Mouse (Mus musculus): ENCODE measurements around the gene Nccrp1. TPM values are rescaled to one million over a fixed set of nuclear protein-coding genes. Genes with fewer than 3 reads are reported as not detected.
"Not testable (repeated sequence)": the region's sequence is repeated elsewhere in the genome, so short reads cannot be mapped to it uniquely, and the experiment has no call there.

Nccrp1 gene
- polyA plus RNA-seq, 1 experiment from 2014 or later, result not detected

DNA sequence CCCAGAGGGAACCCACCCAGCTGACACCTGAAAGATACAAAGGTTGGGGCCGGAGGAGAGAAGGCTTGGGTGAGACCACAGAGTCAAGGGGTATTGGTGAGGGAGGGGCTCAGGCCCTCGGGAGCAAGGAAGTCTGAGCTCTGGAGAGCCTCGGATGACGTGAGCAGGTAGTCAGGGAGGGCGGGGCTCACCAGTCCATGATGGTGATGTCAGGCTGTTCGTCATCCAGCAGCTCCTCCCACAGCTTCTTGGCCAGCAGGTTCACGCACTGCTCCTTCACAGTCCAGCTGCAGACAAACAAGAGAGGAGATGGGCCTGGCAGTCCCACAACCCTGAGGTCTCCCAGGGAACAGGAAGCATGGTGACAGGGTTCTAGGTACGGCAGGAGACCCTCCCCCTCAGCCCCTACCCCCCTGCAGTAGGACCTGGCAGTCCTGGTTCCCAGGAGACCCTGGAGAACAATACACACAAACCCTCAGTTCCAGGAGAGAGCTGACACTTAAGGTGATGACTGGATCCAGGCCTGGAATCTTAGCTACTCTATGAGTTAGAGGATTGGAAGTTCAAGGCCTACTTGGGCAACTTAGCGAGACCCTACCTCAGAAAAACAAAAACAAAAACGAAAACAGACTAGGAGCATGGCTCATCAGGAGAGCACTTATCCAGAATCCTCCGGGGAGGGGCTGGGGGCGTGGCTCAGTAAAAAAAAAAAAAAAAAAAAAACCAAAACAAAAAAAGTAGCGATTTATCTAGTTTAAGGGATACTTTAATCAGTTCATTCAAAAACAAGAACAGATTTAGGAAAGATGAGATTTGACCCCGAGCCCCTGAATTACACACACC lies 1.8 kb downstream of the Nccrp1 start:
- no peak overlapping the region for H3K9ac ChIP-seq (ENCODE audit: low read depth, low read length)
- no peak overlapping the region for H3K4me2 ChIP-seq (ENCODE audit: low read length)
- ATAC-seq, result no peak
- no peak overlapping the region for H3K27ac ChIP-seq (ENCODE audit: low read depth, low read length)
- 27% methylated on average over 14 of the region's 14 CpGs for WGBS
- no peaks in the 10 kb centered on the region for H3K36me3 ChIP-seq (ENCODE audit: control insufficient read depth, insufficient read depth, low read length)
- peaks cover 20% of the 10 kb centered on the region for H3K27me3 ChIP-seq (replicated peaks; ENCODE audit: control insufficient read depth, insufficient read depth, low read length)
- no peak overlapping the region for H3K4me3 ChIP-seq (ENCODE audit: low read length)
- peaks cover 15% of the 10 kb centered on the region for H3K4me1 ChIP-seq (ENCODE audit: control insufficient read depth, insufficient read depth, low read depth, low read length)
- no peaks in the 10 kb centered on the region for H3K9me3 ChIP-seq (ENCODE audit: control insufficient read depth, low read length)

DNA sequence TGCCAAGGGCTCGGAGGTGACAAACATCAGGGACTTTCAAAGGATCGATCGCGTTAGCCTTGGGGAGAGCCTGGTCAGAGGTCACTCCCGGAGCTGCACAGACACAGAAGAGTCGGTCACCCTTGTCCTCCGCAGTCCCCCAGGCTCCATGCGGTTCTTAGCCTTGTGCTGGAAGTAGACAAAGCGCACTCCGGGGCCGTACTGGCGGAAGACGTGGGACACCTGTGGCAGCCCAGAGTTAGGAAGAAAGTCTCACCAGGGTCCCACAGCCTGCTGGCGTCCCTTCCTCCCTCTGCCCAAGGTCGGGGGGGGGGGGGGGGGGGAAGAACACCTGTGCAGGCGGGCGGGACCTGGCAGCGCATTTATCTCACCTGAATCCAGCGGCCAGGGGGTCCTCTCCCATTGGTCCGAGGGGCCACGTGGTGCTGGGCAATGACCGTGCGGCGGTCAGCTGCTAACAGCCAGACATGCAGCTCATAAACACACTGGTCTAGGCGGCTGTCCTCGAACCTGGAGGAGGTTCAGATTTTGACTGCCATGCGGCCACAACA lies 2.9 kb downstream of the Nccrp1 start:
- H3K36me3 ChIP-seq (ENCODE audit: control insufficient read depth, insufficient read depth, low read length), result no peaks in the 10 kb centered on the region
- H3K9ac ChIP-seq (ENCODE audit: low read depth, low read length), result no peak overlapping the region; the same call in 1 of the 2 replicates
- WGBS, result 4% methylated on average over 22 of the region's 27 CpGs
- H3K9me3 ChIP-seq (ENCODE audit: control insufficient read depth, low read length), result no peaks in the 10 kb centered on the region
- no peak overlapping the region for H3K27ac ChIP-seq (ENCODE audit: low read depth, low read length)
- no peak for ATAC-seq
- peak overlapping the region; percentile 62 for H3K4me2 ChIP-seq (ENCODE audit: low read length)
- peaks cover 15% of the 10 kb centered on the region for H3K4me1 ChIP-seq (ENCODE audit: control insufficient read depth, insufficient read depth, low read depth, low read length)
- H3K27me3 ChIP-seq (replicated peaks; ENCODE audit: control insufficient read depth, insufficient read depth, low read length), result peaks cover 20% of the 10 kb centered on the region
- peak overlapping the region; percentile 29 for H3K4me3 ChIP-seq (ENCODE audit: low read length)

- Histone ChIP-seq H3K27me3 (replicated peaks; ENCODE audit: control insufficient read depth, insufficient read depth, low read length) (peaks cover 14% of the 10 kb centered on the region), H3K9ac (ENCODE audit: low read depth, low read length) (no peak within 1 kb of the TSS), H3K9me3 (ENCODE audit: control insufficient read depth, low read length) (no peaks in the 10 kb centered on the region), H3K4me1 (ENCODE audit: control insufficient read depth, insufficient read depth, low read depth, low read length) (peaks cover 5% of the 10 kb centered on the region; the same call in 1 of the 2 replicates), H3K4me2 (ENCODE audit: low read length) (no peak within 1 kb of the TSS), H3K4me3 (ENCODE audit: low read length) (no peak within 1 kb of the TSS), H3K27ac (ENCODE audit: low read depth, low read length) (no peak within 1 kb of the TSS), H3K36me3 (ENCODE audit: control insufficient read depth, insufficient read depth, low read length) (no peaks in the 10 kb centered on the region)
- no peak for ATAC-seq
- WGBS, result 79% methylated on average over 4 of the region's 4 CpGs
Observed at GRCm38 (mm10) chr7:28540526-28540925, 6.5 kb downstream of the Nccrp1 start, which contains the start of gene Sycn. Gene Sycn (plus strand): TSS chr7:28540885.

- H3K4me2 ChIP-seq (ENCODE audit: low read length); H3K27ac ChIP-seq (ENCODE audit: low read depth, low read length); H3K9me3 ChIP-seq (ENCODE audit: control insufficient read depth, low read length); H3K36me3 ChIP-seq (ENCODE audit: control insufficient read depth, insufficient read depth, low read length); H3K9ac ChIP-seq (ENCODE audit: low read depth, low read length); ATAC-seq; H3K4me1 ChIP-seq (ENCODE audit: control insufficient read depth, insufficient read depth, low read depth, low read length); H3K27me3 ChIP-seq (replicated peaks; ENCODE audit: control insufficient read depth, insufficient read depth, low read length); H3K4me3 ChIP-seq (ENCODE audit: low read length): not testable (repeated sequence)
- 90% methylated on average over 6 of the region's 6 CpGs for WGBS
Observed at GRCm38 (mm10) chr7:28538886-28539285, 8.2 kb downstream of the Nccrp1 start.

DNA sequence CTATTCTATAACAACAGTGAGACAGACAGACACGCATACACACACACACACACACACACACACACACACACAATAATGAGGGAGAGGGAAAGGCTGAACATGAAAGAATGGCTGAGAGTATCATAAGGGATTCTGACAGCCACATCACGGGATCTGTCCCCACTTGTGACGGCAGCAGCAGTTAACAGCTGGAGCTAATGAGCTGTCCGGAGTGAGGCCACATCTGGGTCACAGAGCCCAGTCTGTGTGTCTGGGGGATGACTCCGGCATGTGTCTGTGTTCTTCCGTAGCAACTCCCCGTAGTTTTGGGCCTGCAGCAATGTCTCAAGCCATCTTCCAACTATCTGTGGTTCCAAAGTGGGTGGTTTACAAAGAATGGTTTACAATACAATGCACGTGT lies 15.0 kb downstream of the Nccrp1 start:
- Histone ChIP-seq H3K27ac (ENCODE audit: low read depth, low read length) (no peak overlapping the region), H3K4me2 (ENCODE audit: low read length) (no peak overlapping the region), H3K9ac (ENCODE audit: low read depth, low read length) (no peak overlapping the region), H3K9me3 (ENCODE audit: control insufficient read depth, low read length) (no peaks in the 10 kb centered on the region), H3K36me3 (ENCODE audit: control insufficient read depth, insufficient read depth, low read length) (no peaks in the 10 kb centered on the region), H3K4me1 (ENCODE audit: control insufficient read depth, insufficient read depth, low read depth, low read length) (no peaks in the 10 kb centered on the region), H3K27me3 (replicated peaks; ENCODE audit: control insufficient read depth, insufficient read depth, low read length) (no peaks in the 10 kb centered on the region), H3K4me3 (ENCODE audit: low read length) (no peak overlapping the region)
- WGBS, result 83% methylated on average over 8 of the region's 8 CpGs
- no peak for ATAC-seq

- Histone ChIP-seq H3K27ac (ENCODE audit: low read depth, low read length) (no peak overlapping the region), H3K4me1 (ENCODE audit: control insufficient read depth, insufficient read depth, low read depth, low read length) (no peaks in the 10 kb centered on the region), H3K4me2 (ENCODE audit: low read length) (no peak overlapping the region), H3K27me3 (replicated peaks; ENCODE audit: control insufficient read depth, insufficient read depth, low read length) (no peaks in the 10 kb centered on the region), H3K36me3 (ENCODE audit: control insufficient read depth, insufficient read depth, low read length) (no peaks in the 10 kb centered on the region), H3K4me3 (ENCODE audit: low read length) (no peak overlapping the region), H3K9ac (ENCODE audit: low read depth, low read length) (no peak overlapping the region), H3K9me3 (ENCODE audit: control insufficient read depth, low read length) (no peaks in the 10 kb centered on the region)
- WGBS, result 8% methylated on average over 19 of the region's 19 CpGs
- ATAC-seq, result no peak
Observed at GRCm38 (mm10) chr7:28527922-28528719, 18.9 kb downstream of the Nccrp1 start.

GRCm38 (mm10) chr7:28522536-28522935 lies 24.5 kb downstream of the Nccrp1 start, which contains the start of gene Ifnl3:
Gene Ifnl3 (plus strand): TSS chr7:28522836.
- not testable (repeated sequence) for H3K27me3 ChIP-seq (replicated peaks; ENCODE audit: control insufficient read depth, insufficient read depth, low read length); H3K36me3 ChIP-seq (ENCODE audit: control insufficient read depth, insufficient read depth, low read length); H3K4me2 ChIP-seq (ENCODE audit: low read length); H3K9ac ChIP-seq (ENCODE audit: low read depth, low read length); ATAC-seq; H3K4me3 ChIP-seq (ENCODE audit: low read length); H3K9me3 ChIP-seq (ENCODE audit: control insufficient read depth, low read length); H3K4me1 ChIP-seq (ENCODE audit: control insufficient read depth, insufficient read depth, low read depth, low read length); H3K27ac ChIP-seq (ENCODE audit: low read depth, low read length)
- WGBS, result 79% methylated on average over 5 of the region's 6 CpGs

DNA sequence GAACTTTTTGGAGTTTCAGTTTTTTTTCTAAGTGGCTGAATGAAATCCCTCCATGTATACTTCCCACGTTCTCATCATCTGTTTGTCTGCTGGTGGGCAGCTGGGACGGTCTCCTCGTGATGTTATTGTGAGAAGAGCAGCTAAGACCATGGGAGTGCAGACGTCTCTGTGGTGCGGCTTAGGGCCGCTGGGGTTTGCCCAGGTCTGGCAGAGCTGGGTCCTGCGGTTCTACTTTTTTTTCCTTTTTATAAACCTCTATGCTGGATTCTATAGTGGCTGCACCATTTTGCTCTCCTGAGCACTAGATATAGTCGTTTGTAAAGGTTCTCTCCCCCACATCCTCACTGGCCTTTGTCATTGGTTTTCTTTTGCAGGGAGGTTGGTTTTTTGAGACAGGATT lies 35.6 kb downstream of the Nccrp1 start:
- H3K9me3 ChIP-seq (ENCODE audit: control insufficient read depth, low read length), result no peaks in the 10 kb centered on the region
- H3K4me2 ChIP-seq (ENCODE audit: low read length), result no peak overlapping the region
- H3K27me3 ChIP-seq (replicated peaks; ENCODE audit: control insufficient read depth, insufficient read depth, low read length), result no peaks in the 10 kb centered on the region
- no peak overlapping the region for H3K27ac ChIP-seq (ENCODE audit: low read depth, low read length)
- H3K4me3 ChIP-seq (ENCODE audit: low read length), result no peak overlapping the region
- 73% methylated on average over 8 of the region's 8 CpGs for WGBS
- no peaks in the 10 kb centered on the region for H3K36me3 ChIP-seq (ENCODE audit: control insufficient read depth, insufficient read depth, low read length)
- no peaks in the 10 kb centered on the region for H3K4me1 ChIP-seq (ENCODE audit: control insufficient read depth, insufficient read depth, low read depth, low read length)
- H3K9ac ChIP-seq (ENCODE audit: low read depth, low read length), result no peak overlapping the region
- ATAC-seq, result no peak

GRCm38 (mm10) chr7:28510405-28510974 lies 36.6 kb downstream of the Nccrp1 start, which contains the start of gene Ifnl2:
Gene Ifnl2 (minus strand): TSS chr7:28510455.
- H3K4me2 ChIP-seq (ENCODE audit: low read length); H3K27ac ChIP-seq (ENCODE audit: low read depth, low read length); ATAC-seq; H3K27me3 ChIP-seq (replicated peaks; ENCODE audit: control insufficient read depth, insufficient read depth, low read length); H3K36me3 ChIP-seq (ENCODE audit: control insufficient read depth, insufficient read depth, low read length); H3K9me3 ChIP-seq (ENCODE audit: control insufficient read depth, low read length); H3K4me1 ChIP-seq (ENCODE audit: control insufficient read depth, insufficient read depth, low read depth, low read length); H3K9ac ChIP-seq (ENCODE audit: low read depth, low read length); H3K4me3 ChIP-seq (ENCODE audit: low read length): not testable (repeated sequence)
- 65% methylated on average over 8 of the region's 8 CpGs for WGBS
